Mouse (Mus musculus) adrenal gland, adult (tissue): ENCODE results near the gene Nanos2.

Experiments used
- DNase-seq, 2 experiments: peaks; one replicate each; pipeline ENCODE4 v3.0.0; 2022 to 2023; ENCODE audit warnings: low spot score in 1 of 2; ENCODE audit not compliant: inconsistent age in 2 of 2

Nanos2 gene

GRCm38 (mm10) chr7:18987100-18987499 lies at the start of gene Nanos2:
Gene Nanos2 (plus strand): TSS chr7:18987400.
- no peak for DNase-seq

GRCm38 (mm10) chr7:18942376-18942775 lies 44.8 kb upstream of the Nanos2 start:
- DNase-seq = no peak

GRCm38 (mm10) chr7:18942815-18943214 lies 44.4 kb upstream of the Nanos2 start:
- no peak for DNase-seq

GRCm38 (mm10) chr7:18948151-18948550 lies 39.0 kb upstream of the Nanos2 start:
- DNase-seq = peak; percentile 54 to 68

- DNase-seq = no peak
Observed at GRCm38 (mm10) chr7:18949781-18950522, 37.2 kb upstream of the Nanos2 start.

- DNase-seq = peak in 1 of 2 experiments; percentile 46
Observed at GRCm38 (mm10) chr7:18950523-18951315, 36.5 kb upstream of the Nanos2 start.

- peak; percentile 38 to 78 for DNase-seq
Observed at GRCm38 (mm10) chr7:18951397-18951796, 35.8 kb upstream of the Nanos2 start.

- peak; percentile 80 to 90 for DNase-seq
Observed at GRCm38 (mm10) chr7:18957569-18958383, 29.4 kb upstream of the Nanos2 start.

- DNase-seq = no peak
Observed at GRCm38 (mm10) chr7:18958384-18958766, 28.8 kb upstream of the Nanos2 start.

- DNase-seq = peak; percentile 44 to 72
Observed at GRCm38 (mm10) chr7:18959446-18959845, 27.8 kb upstream of the Nanos2 start.

- DNase-seq = no peak
Observed at GRCm38 (mm10) chr7:18962171-18962792, 24.9 kb upstream of the Nanos2 start.

- DNase-seq = no peak
Observed at GRCm38 (mm10) chr7:18962795-18963194, 24.4 kb upstream of the Nanos2 start.

GRCm38 (mm10) chr7:18963294-18963843 lies 23.8 kb upstream of the Nanos2 start:
- no peak for DNase-seq

GRCm38 (mm10) chr7:18965312-18965711 lies 21.9 kb upstream of the Nanos2 start:
- DNase-seq = no peak

GRCm38 (mm10) chr7:18967603-18968002 lies 19.6 kb upstream of the Nanos2 start:
- DNase-seq = no peak

GRCm38 (mm10) chr7:18970956-18971355 lies 16.2 kb upstream of the Nanos2 start:
- DNase-seq = peak in 1 of 2 experiments; percentile 16

GRCm38 (mm10) chr7:18978381-18978780 lies 8.8 kb upstream of the Nanos2 start:
- no peak for DNase-seq

GRCm38 (mm10) chr7:18986503-18986902 lies 697 bp upstream of the Nanos2 start:
- peak; percentile 9 to 41 for DNase-seq

GRCm38 (mm10) chr7:18987747-18988146 lies 547 bp downstream of the Nanos2 start:
- no peak for DNase-seq

- peak in 1 of 2 experiments; percentile 6 for DNase-seq
Observed at GRCm38 (mm10) chr7:18988780-18989179, 1.6 kb downstream of the Nanos2 start.

GRCm38 (mm10) chr7:18989995-18990394 lies 2.8 kb downstream of the Nanos2 start:
- peak in 1 of 2 experiments; percentile 41 for DNase-seq
